ENCODE assay signal across 8 mouse cellular contexts in the genomic region with DNA sequence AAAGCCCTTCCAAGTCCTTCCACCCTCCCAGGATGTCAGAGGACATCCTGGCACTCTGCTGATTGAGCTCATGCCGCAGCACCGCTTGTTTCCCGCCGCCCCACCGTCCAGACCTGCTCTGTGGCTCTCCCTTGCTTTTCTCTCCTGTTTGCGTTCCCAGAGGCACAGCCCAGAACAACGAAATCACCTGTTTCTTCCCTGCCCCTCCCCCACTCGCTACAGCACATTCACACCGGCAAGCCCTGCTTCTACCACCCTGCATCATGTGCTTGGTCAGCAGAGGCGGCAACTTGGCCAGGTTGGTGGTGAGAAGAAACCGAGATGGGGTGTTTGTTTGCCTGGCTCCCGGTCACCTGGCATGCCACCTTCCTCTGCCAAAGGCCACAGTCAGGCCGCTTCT. TPM values are rescaled to one million over a fixed set of nuclear protein-coding genes. Genes with fewer than 3 reads are reported as not detected.
A peak's percentile ranks its signal among the peaks of the same experiment; 100 is the strongest.
DNase-seq lines count a peak whose midpoint lies in the region; ATAC-seq and TF ChIP-seq lines count a peak whose summit lies in the region.

No protein-coding gene starts in this region.

- ATAC-seq in forebrain, embryonic 12.5 days (ENCODE audit: low FRiP score), result no peak
- ATAC-seq in forebrain, embryonic 13.5 days, result no peak
- ATAC-seq in liver, embryonic 14.5 days (ENCODE audit: insufficient read depth), result no peak
- no peak for ATAC-seq in neural tube, embryonic 15.5 days (ENCODE audit: low FRiP score)

- no peaks in the 10 kb centered on the region for H3K27me3 ChIP-seq in forebrain, embryonic 12.5 days
- H3K27me3 ChIP-seq in forebrain, embryonic 13.5 days, result no peaks in the 10 kb centered on the region
- no peaks in the 10 kb centered on the region for H3K27me3 ChIP-seq in ES-Bruce4 (ENCODE audit: control insufficient read depth, insufficient read depth, low read length, poor library complexity, severe bottlenecking)
- H3K27me3 ChIP-seq in liver, embryonic 14.5 days (ENCODE audit: control insufficient read depth, insufficient read depth, low read length), result no peaks in the 10 kb centered on the region
- no peaks in the 10 kb centered on the region for H3K27me3 ChIP-seq in neural tube, embryonic 15.5 days (replicated peaks)

- TF ChIP-seq CTCF in ES-Bruce4 (IDR thresholded peaks at IDR 0.05; ENCODE audit: low read depth, low read length), result no peak
- no peak for TF ChIP-seq CTCF in liver, embryonic 14.5 days (IDR thresholded peaks at IDR 0.05; ENCODE audit: low read depth)

- no peak overlapping the region for H3K9ac ChIP-seq in forebrain, embryonic 12.5 days
- H3K9ac ChIP-seq in forebrain, embryonic 13.5 days, result no peak overlapping the region
- H3K9ac ChIP-seq in ES-Bruce4 (ENCODE audit: low read depth, poor library complexity, severe bottlenecking), result peak overlapping the region; percentile 11
- no peak overlapping the region; the same call in 1 of the 2 replicates for H3K9ac ChIP-seq in liver, embryonic 14.5 days (replicated peaks)
- H3K9ac ChIP-seq in neural tube, embryonic 15.5 days (replicated peaks), result no peak overlapping the region

- TF ChIP-seq POLR2A in ES-Bruce4 (IDR thresholded peaks at IDR 0.05; ENCODE audit: insufficient read depth, low read length), result peak; percentile 25

- no peaks in the 10 kb centered on the region for H3K36me3 ChIP-seq in forebrain, embryonic 12.5 days (replicated peaks)
- no peaks in the 10 kb centered on the region for H3K36me3 ChIP-seq in forebrain, embryonic 13.5 days (ENCODE audit: poor library complexity, severe bottlenecking)
- no peaks in the 10 kb centered on the region for H3K36me3 ChIP-seq in ES-Bruce4 (ENCODE audit: control insufficient read depth, insufficient read depth, low read length, poor library complexity, severe bottlenecking)
- H3K36me3 ChIP-seq in liver, embryonic 14.5 days (replicated peaks; ENCODE audit: control insufficient read depth, insufficient read depth, low read depth), result no peaks in the 10 kb centered on the region
- H3K36me3 ChIP-seq in neural tube, embryonic 15.5 days, result no peaks in the 10 kb centered on the region

- TF ChIP-seq EP300 in ES-Bruce4 (IDR thresholded peaks at IDR 0.05; ENCODE audit: insufficient read depth, low read depth, low read length), result peak; percentile 88
- TF ChIP-seq EP300 in liver, embryonic 14.5 days (IDR thresholded peaks at IDR 0.05; ENCODE audit: low read depth), result no peak

- H3K4me2 ChIP-seq in forebrain, embryonic 12.5 days, result 0 out of 2 replicates have a peak overlapping the region, but pooled peaks have one; percentile 8
- no peak overlapping the region for H3K4me2 ChIP-seq in forebrain, embryonic 13.5 days
- peak overlapping the region; percentile 18; the same call in 1 of the 2 replicates for H3K4me2 ChIP-seq in liver, embryonic 14.5 days (ENCODE audit: low read depth)
- H3K4me2 ChIP-seq in neural tube, embryonic 15.5 days, result no peak overlapping the region

- H3K4me1 ChIP-seq in forebrain, embryonic 12.5 days, result peaks cover 4% of the 10 kb centered on the region
- 0 out of 2 replicates have a peak, but pooled peaks cover 4% of the 10 kb centered on the region for H3K4me1 ChIP-seq in forebrain, embryonic 13.5 days
- H3K4me1 ChIP-seq in ES-Bruce4 (ENCODE audit: control insufficient read depth, insufficient read depth, low read length), result peaks cover 5% of the 10 kb centered on the region
- peaks cover 22 to 42% of the 10 kb centered on the region in 2 experiments for H3K4me1 ChIP-seq in liver, embryonic 14.5 days (replicated peaks; ENCODE audit: control insufficient read depth in 2 of 2, insufficient read depth in 2 of 2, low read length in 1 of 2)
- peaks cover 7% of the 10 kb centered on the region; the same call in 1 of the 2 replicates for H3K4me1 ChIP-seq in neural tube, embryonic 15.5 days

- peak; percentile 50 to 58 for DNase-seq in gastrocnemius, postnatal 36 days
- DNase-seq in liver, embryonic 14.5 days (ENCODE audit: low read depth in 3 of 3, low spot score in 3 of 3), result no peak
- DNase-seq in layer of hippocampus, adult 8-10 months (ENCODE audit: low spot score in 2 of 2), result no peak
- no peak for DNase-seq in c-Kit-positive CD71-positive TER-119-positive erythroid progenitor cells, embryonic 14.5 days (ENCODE audit: low spot score)

- H3K27ac ChIP-seq in forebrain, embryonic 12.5 days, result no peak overlapping the region
- H3K27ac ChIP-seq in forebrain, embryonic 13.5 days, result no peak overlapping the region
- H3K27ac ChIP-seq in ES-Bruce4 (ENCODE audit: insufficient read depth, low read length), result peak overlapping the region; percentile 45
- no peak overlapping the region for H3K27ac ChIP-seq in liver, embryonic 14.5 days
- H3K27ac ChIP-seq in neural tube, embryonic 15.5 days (replicated peaks), result no peak overlapping the region

- no peaks in the 10 kb centered on the region for H3K9me3 ChIP-seq in forebrain, embryonic 12.5 days
- no peaks in the 10 kb centered on the region for H3K9me3 ChIP-seq in forebrain, embryonic 13.5 days (replicated peaks)
- H3K9me3 ChIP-seq in ES-Bruce4 (replicated peaks; ENCODE audit: control insufficient read depth, insufficient read depth, low read length, poor library complexity, severe bottlenecking), result no peaks in the 10 kb centered on the region
- no peaks in the 10 kb centered on the region for H3K9me3 ChIP-seq in liver, embryonic 14.5 days (ENCODE audit: control insufficient read depth, low read length)
- H3K9me3 ChIP-seq in neural tube, embryonic 15.5 days (replicated peaks), result no peaks in the 10 kb centered on the region

- intact Hi-C loops in gastrocnemius, postnatal 36 days (cut with DNase I), result no loop called here

- H3K4me3 ChIP-seq in forebrain, embryonic 12.5 days (replicated peaks), result no peak overlapping the region
- no peak overlapping the region for H3K4me3 ChIP-seq in forebrain, embryonic 13.5 days
- H3K4me3 ChIP-seq in ES-Bruce4 (ENCODE audit: low read depth, low read length), result peak overlapping the region; percentile 4
- no peak overlapping the region for H3K4me3 ChIP-seq in liver, embryonic 14.5 days (ENCODE audit: insufficient read depth in 1 of 2, low read depth in 2 of 2, low read length in 2 of 2)
- H3K4me3 ChIP-seq in neural tube, embryonic 15.5 days (replicated peaks), result no peak overlapping the region

- 30% methylated on average over 13 of the region's 13 CpGs for WGBS in forebrain, embryonic 12.5 days
- WGBS in forebrain, embryonic 13.5 days, result 31% methylated on average over 13 of the region's 13 CpGs
- 54% methylated on average over 13 of the region's 13 CpGs for WGBS in liver, embryonic 14.5 days (ENCODE audit: insufficient replicate concordance)
- WGBS in neural tube, embryonic 15.5 days, result 30% methylated on average over 13 of the region's 13 CpGs

RNA-seq across cellular contexts. Expression of a gene that starts 13.9 kb away (rescaled TPM):
- polyA plus RNA-seq in forebrain, embryonic 12.5 days (2016; fragmentation: Nextera tagmentation; extraction: Ambion mirVana), result 68.7 and 72.8 TPM in 2 replicates
- 65.3 and 68.9 TPM in 2 replicates for polyA plus RNA-seq in forebrain, embryonic 13.5 days (2015; fragmentation: Nextera tagmentation; extraction: Ambion mirVana)
- 101 and 114 TPM in 2 replicates for polyA plus RNA-seq in ES-Bruce4 (2011; ENCODE audit: insufficient read depth, insufficient read length, low read depth, missing spikeins)
- 10 to 100 TPM; 31.7 to 38.2 TPM for total RNA-seq in gastrocnemius, postnatal 36 days (2021)
- 14.4 and 22.0 TPM in 2 replicates for polyA plus RNA-seq in liver, embryonic 14.5 days (2012; rRNA removed)
- 31.9 and 32.4 TPM in 2 replicates for polyA plus RNA-seq in liver, embryonic 14.5 days (2014; fragmentation: Nextera tagmentation; extraction: Ambion mirVana)
- total RNA-seq in layer of hippocampus, adult 8-10 months (2022), result 10 to 100 TPM; 58.1 to 69.3 (median 62.9) TPM
- polyA plus RNA-seq in neural tube, embryonic 15.5 days (2015; fragmentation: Nextera tagmentation; extraction: Ambion mirVana), result 35.9 and 38.5 TPM in 2 replicates

RNA-seq across cellular contexts. Expression of a gene that starts 55.9 kb away (rescaled TPM):
- polyA plus RNA-seq in forebrain, embryonic 12.5 days (2016; fragmentation: Nextera tagmentation; extraction: Ambion mirVana), result 183 and 206 TPM in 2 replicates
- polyA plus RNA-seq in forebrain, embryonic 13.5 days (2015; fragmentation: Nextera tagmentation; extraction: Ambion mirVana), result 154 and 158 TPM in 2 replicates
- polyA plus RNA-seq in ES-Bruce4 (2011; ENCODE audit: insufficient read depth, insufficient read length, low read depth, missing spikeins), result 260 and 284 TPM in 2 replicates
- 10 to 100 TPM; 44.4 to 46.8 TPM for total RNA-seq in gastrocnemius, postnatal 36 days (2021)
- polyA plus RNA-seq in liver, embryonic 14.5 days (2012; rRNA removed), result 23.5 and 33.6 TPM in 2 replicates
- polyA plus RNA-seq in liver, embryonic 14.5 days (2014; fragmentation: Nextera tagmentation; extraction: Ambion mirVana), result 44.6 and 53.1 TPM in 2 replicates
- total RNA-seq in layer of hippocampus, adult 8-10 months (2022), result 10 to 100 TPM; 53.3 to 58.4 (median 56.1) TPM
- polyA plus RNA-seq in neural tube, embryonic 15.5 days (2015; fragmentation: Nextera tagmentation; extraction: Ambion mirVana), result 89.1 and 94.5 TPM in 2 replicates

Comparison
In these comparisons a context has a peak if more than half of its experiments do, and no peak if none do; other contexts are left out.
1. H3K4me2 ChIP-seq: peak in forebrain, embryonic 12.5 days (single experiment) and liver, embryonic 14.5 days (single experiment); none in forebrain, embryonic 13.5 days (single experiment) and neural tube, embryonic 15.5 days (single experiment).
2. DNase-seq: peak in gastrocnemius, postnatal 36 days (2 of 2); none in liver, embryonic 14.5 days (0 of 3), layer of hippocampus, adult 8-10 months (0 of 2) and c-Kit-positive CD71-positive TER-119-positive erythroid progenitor cells, embryonic 14.5 days (single experiment).